10 mouse cellular contexts compared by ENCODE assay signal in genomic region chr12:40484224-40484623, GRCm38 (mm10). TPM values are rescaled to one million over a fixed set of nuclear protein-coding genes. Genes with fewer than 3 reads are reported as not detected.
DNase-seq lines count a peak whose midpoint lies in the region; ATAC-seq lines count a peak whose summit lies in the region.
"Had no signal": no experiment of that assay in that cellular context is flagged by ENCODE, and none has a peak within 500 bp of the region (broad histone marks: within the 10 kb centered on the region; RNA-seq: fewer than 3 reads in every experiment).

No protein-coding gene starts in this region.

- no peaks in the 10 kb centered on the region for H3K27me3 ChIP-seq in embryonic facial prominence, embryonic 14.5 days (replicated peaks; ENCODE audit: control insufficient read depth, insufficient read depth, low read length)
- no peaks in the 10 kb centered on the region for H3K27me3 ChIP-seq in embryonic facial prominence, embryonic 10.5 days (replicated peaks; ENCODE audit: low read depth, poor library complexity, severe bottlenecking)
- no peaks in the 10 kb centered on the region for H3K27me3 ChIP-seq in neural tube, embryonic 15.5 days (replicated peaks)
- H3K27me3 ChIP-seq: neural tube, embryonic 12.5 days had no signal

- 0 out of 2 replicates have a peak overlapping the region, but pooled peaks have one; percentile 22 for H3K27ac ChIP-seq in embryonic facial prominence, embryonic 14.5 days (replicated peaks; ENCODE audit: low read depth, low read length)
- H3K27ac ChIP-seq in embryonic facial prominence, embryonic 10.5 days (replicated peaks) = no peak overlapping the region
- peak overlapping the region; percentile 52; the same call in 1 of the 2 replicates for H3K27ac ChIP-seq in neural tube, embryonic 15.5 days (replicated peaks)
- H3K27ac ChIP-seq: neural tube, embryonic 12.5 days had no signal

- no peak overlapping the region for H3K4me2 ChIP-seq in embryonic facial prominence, embryonic 14.5 days (ENCODE audit: low read depth, low read length)
- H3K4me2 ChIP-seq in neural tube, embryonic 15.5 days = no peak overlapping the region
- H3K4me2 ChIP-seq: neural tube, embryonic 12.5 days had no signal

- H3K9me3 ChIP-seq in embryonic facial prominence, embryonic 14.5 days (ENCODE audit: control insufficient read depth, low read length) = no peaks in the 10 kb centered on the region
- H3K9me3 ChIP-seq in embryonic facial prominence, embryonic 10.5 days = no peaks in the 10 kb centered on the region
- no peaks in the 10 kb centered on the region for H3K9me3 ChIP-seq in neural tube, embryonic 15.5 days (replicated peaks)
- H3K9me3 ChIP-seq: neural tube, embryonic 12.5 days had no signal

- 30% methylated on average over 3 of the region's 3 CpGs for WGBS in embryonic facial prominence, embryonic 14.5 days
- WGBS in embryonic facial prominence, embryonic 10.5 days = 22% methylated on average over 3 of the region's 3 CpGs
- 21% methylated on average over 3 of the region's 3 CpGs for WGBS in neural tube, embryonic 15.5 days

- ATAC-seq in embryonic facial prominence, embryonic 14.5 days (ENCODE audit: low read depth) = no peak
- peak; percentile 46; the same call in 1 of the 2 replicates for ATAC-seq in neural tube, embryonic 15.5 days (ENCODE audit: low FRiP score)

- no peak overlapping the region for H3K9ac ChIP-seq in embryonic facial prominence, embryonic 14.5 days (ENCODE audit: low read depth, low read length)
- no peak overlapping the region for H3K9ac ChIP-seq in neural tube, embryonic 15.5 days (replicated peaks)
- H3K9ac ChIP-seq: neural tube, embryonic 12.5 days had no signal

- no peak overlapping the region for H3K4me3 ChIP-seq in embryonic facial prominence, embryonic 14.5 days (ENCODE audit: low read depth, low read length)
- no peak overlapping the region for H3K4me3 ChIP-seq in embryonic facial prominence, embryonic 10.5 days
- no peak overlapping the region for H3K4me3 ChIP-seq in neural tube, embryonic 15.5 days (replicated peaks)
- H3K4me3 ChIP-seq: neural tube, embryonic 12.5 days had no signal

- DNase-seq in embryonic facial prominence, embryonic 14.5 days (ENCODE audit: low spot score) = peak; percentile 47
- no peak for DNase-seq in embryonic facial prominence, embryonic 10.5 days (ENCODE audit: low spot score)
- DNase-seq in kidney, postnatal 14 days = peak; percentile 39
- no peak for DNase-seq in kidney, postnatal 4 days
- DNase-seq in right cerebral cortex, adult 18-20 months = peak; percentile 57
- no peak for DNase-seq in right cerebral cortex, postnatal 4 days
- no peak for DNase-seq in gastrocnemius, postnatal 4 days (ENCODE audit: low spot score in 2 of 2)
- DNase-seq: cerebellum, adult 9-10 months had no signal

- no peaks in the 10 kb centered on the region for H3K36me3 ChIP-seq in embryonic facial prominence, embryonic 14.5 days (ENCODE audit: control insufficient read depth, insufficient read depth, low read length)
- no peaks in the 10 kb centered on the region for H3K36me3 ChIP-seq in embryonic facial prominence, embryonic 10.5 days (replicated peaks)
- no peaks in the 10 kb centered on the region for H3K36me3 ChIP-seq in neural tube, embryonic 15.5 days
- H3K36me3 ChIP-seq: neural tube, embryonic 12.5 days had no signal

- no peaks in the 10 kb centered on the region for H3K4me1 ChIP-seq in embryonic facial prominence, embryonic 14.5 days (ENCODE audit: control insufficient read depth, insufficient read depth, low read length)
- H3K4me1 ChIP-seq in embryonic facial prominence, embryonic 10.5 days = peaks cover 38% of the 10 kb centered on the region
- peaks cover 32% of the 10 kb centered on the region for H3K4me1 ChIP-seq in neural tube, embryonic 15.5 days

RNA-seq across cellular contexts. Expression of gene Dock4, which starts 38.5 kb away (rescaled TPM):
- polyA plus RNA-seq in embryonic facial prominence, embryonic 14.5 days (2014; fragmentation: Nextera tagmentation; extraction: Ambion mirVana) = 8.9 and 9.2 TPM in 2 replicates
- 18.1 and 19.5 TPM in 2 replicates for polyA plus RNA-seq in embryonic facial prominence, embryonic 10.5 days (2016; fragmentation: Nextera tagmentation; extraction: Ambion mirVana)
- 25.4 and 34.6 TPM in 2 replicates for polyA plus RNA-seq in neural tube, embryonic 15.5 days (2015; fragmentation: Nextera tagmentation; extraction: Ambion mirVana)
- 10 to 100 TPM; 20.7 to 23.4 TPM for total RNA-seq in gastrocnemius, postnatal 4 days (2021)

RNA-seq across cellular contexts. Expression of gene Zfp277, which starts 38.5 kb away (rescaled TPM):
- 35.7 and 36.6 TPM in 2 replicates for polyA plus RNA-seq in embryonic facial prominence, embryonic 14.5 days (2014; fragmentation: Nextera tagmentation; extraction: Ambion mirVana)
- polyA plus RNA-seq in embryonic facial prominence, embryonic 10.5 days (2016; fragmentation: Nextera tagmentation; extraction: Ambion mirVana) = 39.0 and 39.9 TPM in 2 replicates
- 28.0 and 30.5 TPM in 2 replicates for polyA plus RNA-seq in neural tube, embryonic 15.5 days (2015; fragmentation: Nextera tagmentation; extraction: Ambion mirVana)
- total RNA-seq in gastrocnemius, postnatal 4 days (2021) = 10 to 100 TPM; 14.8 to 17.9 TPM

Comparison
In these comparisons a context has a peak if more than half of its experiments do, and no peak if none do; other contexts are left out.
1. DNase-seq: peak in embryonic facial prominence, embryonic 14.5 days (single experiment), kidney, postnatal 14 days (single experiment) and right cerebral cortex, adult 18-20 months (single experiment); none in embryonic facial prominence, embryonic 10.5 days (single experiment), kidney, postnatal 4 days (0 of 2), right cerebral cortex, postnatal 4 days (single experiment) and gastrocnemius, postnatal 4 days (0 of 2).